Mouse (Mus musculus): Measurements from ENCODE around the gene Ube2l3. TPM values are rescaled to one million over a fixed set of nuclear protein-coding genes. Genes with fewer than 3 reads are reported as not detected.

Ube2l3 gene
- polyA plus RNA-seq, 1 experiment, result 51.2 TPM

DNA sequence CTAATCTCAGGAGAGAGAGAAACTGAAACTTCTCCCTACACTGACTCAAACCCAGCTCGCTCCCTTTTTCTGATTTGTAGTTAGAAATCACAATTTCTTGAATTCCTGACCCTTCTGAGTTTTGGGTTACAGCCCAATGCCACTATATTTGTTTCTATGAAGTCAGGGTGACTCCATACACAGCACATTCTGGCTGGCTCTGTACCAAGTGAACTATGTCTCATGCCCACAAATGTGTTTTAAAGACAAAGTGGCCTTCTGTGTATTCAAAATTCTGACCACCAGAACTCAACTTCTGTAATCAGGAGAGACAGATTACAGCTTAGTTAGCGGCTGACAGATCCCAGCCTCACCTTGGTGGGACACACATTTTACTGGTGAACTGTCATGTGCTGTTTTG, 48.1 kb downstream of the Ube2l3 start:
- Histone ChIP-seq H3K4me3 (replicated peaks; ENCODE audit: extremely low read depth, low read depth, low read length) (no peak overlapping the region), H3K4me1 (ENCODE audit: control insufficient read depth, insufficient read depth, low read length) (no peaks in the 10 kb centered on the region)
- TF ChIP-seq POLR2A (IDR thresholded peaks at IDR 0.05; ENCODE audit: borderline replicate concordance, extremely low read depth, low read depth, low read length) (no peak), CTCF (IDR thresholded peaks at IDR 0.05; ENCODE audit: insufficient read depth, low read length) (no peak)
- 89% methylated on average over 2 of the region's 2 CpGs for WGBS
- DNase-seq, result no peak

DNA sequence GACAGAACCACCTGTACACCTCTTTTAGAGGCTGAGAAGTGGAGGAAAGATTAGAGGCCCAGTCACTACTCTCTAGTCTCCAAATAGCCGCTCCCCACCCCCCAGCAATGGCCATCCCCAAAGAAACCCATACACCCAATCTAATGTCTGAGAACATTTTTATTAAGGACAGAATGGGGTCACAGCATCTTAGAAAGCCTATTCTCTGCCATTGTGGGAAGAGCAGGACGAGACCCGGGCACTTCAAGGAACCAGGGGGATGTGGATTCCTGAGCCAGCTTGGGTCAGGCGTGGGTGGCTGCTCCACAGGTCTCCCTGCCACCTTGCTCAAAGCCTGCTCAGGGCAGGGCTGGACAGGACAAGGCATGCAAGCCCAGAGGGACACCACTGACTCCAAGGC, 50.6 kb downstream of the Ube2l3 start:
- Histone ChIP-seq H3K4me3 (replicated peaks; ENCODE audit: extremely low read depth, low read depth, low read length) (no peak overlapping the region), H3K4me1 (ENCODE audit: control insufficient read depth, insufficient read depth, low read length) (peaks cover 10% of the 10 kb centered on the region)
- DNase-seq, result no peak
- TF ChIP-seq CTCF (IDR thresholded peaks at IDR 0.05; ENCODE audit: insufficient read depth, low read length) (no peak), POLR2A (IDR thresholded peaks at IDR 0.05; ENCODE audit: borderline replicate concordance, extremely low read depth, low read depth, low read length) (no peak)
- WGBS, result 94% methylated on average over 4 of the region's 4 CpGs

DNA sequence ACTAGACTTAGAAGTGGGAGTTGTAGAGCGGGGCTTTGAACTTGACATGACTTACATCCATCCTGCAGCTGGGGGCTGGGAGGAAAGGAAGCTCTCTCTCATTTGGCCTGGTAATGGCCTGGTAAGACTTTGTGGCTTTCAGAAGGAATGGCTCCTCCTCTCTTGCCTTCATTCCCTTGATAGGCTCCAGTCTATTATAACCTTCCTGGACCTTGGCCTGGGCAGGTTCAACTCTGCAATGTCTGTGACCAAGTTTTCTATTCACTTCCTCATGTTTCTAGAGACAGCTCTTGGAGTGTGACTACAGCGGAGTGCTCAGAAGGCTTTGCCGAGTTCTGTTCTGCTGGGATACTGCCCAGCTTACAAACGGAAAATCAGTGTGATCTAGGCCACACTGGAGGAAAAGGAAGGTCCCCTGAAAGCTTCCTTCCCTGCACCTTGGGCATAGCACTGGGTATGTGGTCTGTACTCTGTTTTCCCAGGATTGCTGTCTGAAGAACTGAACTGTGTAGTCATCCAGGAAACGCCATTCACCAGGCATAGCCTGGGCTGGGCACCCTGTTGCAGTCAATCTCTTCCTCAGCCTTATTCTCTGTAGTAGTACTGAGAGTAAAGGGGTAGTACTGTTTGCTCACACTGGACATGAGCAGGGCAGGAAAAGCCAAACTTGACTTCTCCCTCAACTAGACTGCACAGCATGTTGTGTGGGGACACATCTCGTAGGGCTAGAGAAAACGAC, 51.8 kb downstream of the Ube2l3 start:
- Histone ChIP-seq H3K4me3 (replicated peaks; ENCODE audit: extremely low read depth, low read depth, low read length) (no peak overlapping the region), H3K4me1 (ENCODE audit: control insufficient read depth, insufficient read depth, low read length) (peaks cover 10% of the 10 kb centered on the region)
- WGBS, result 75% methylated on average over 7 of the region's 7 CpGs
- no peak for DNase-seq
- TF ChIP-seq CTCF (IDR thresholded peaks at IDR 0.05; ENCODE audit: insufficient read depth, low read length) (no peak), POLR2A (IDR thresholded peaks at IDR 0.05; ENCODE audit: borderline replicate concordance, extremely low read depth, low read depth, low read length) (no peak)

DNA sequence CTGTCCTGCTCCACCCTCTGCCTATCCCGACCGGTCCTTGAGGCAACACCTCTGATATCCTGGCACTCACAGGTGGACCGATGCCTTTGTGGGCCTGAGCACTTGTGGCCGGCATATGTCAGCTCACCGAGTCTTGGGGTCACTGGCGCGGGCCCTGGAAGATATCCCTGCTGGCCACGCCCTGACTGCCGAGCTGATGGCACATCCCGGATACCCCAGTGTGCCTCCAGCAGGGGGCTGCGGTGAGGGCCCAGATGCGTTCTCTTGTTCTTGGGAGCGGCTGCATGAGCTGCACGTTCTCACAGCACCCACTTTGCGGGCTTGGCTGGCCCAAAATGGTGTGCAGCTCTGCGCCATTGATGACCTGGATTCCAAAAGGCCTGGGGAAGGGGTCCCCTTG, 54.4 kb downstream of the Ube2l3 start:
- no peak for DNase-seq
- no peak for TF ChIP-seq POLR2A (IDR thresholded peaks at IDR 0.05; ENCODE audit: borderline replicate concordance, extremely low read depth, low read depth, low read length)
- peaks cover 10% of the 10 kb centered on the region for H3K4me1 ChIP-seq (ENCODE audit: control insufficient read depth, insufficient read depth, low read length)
- 28% methylated on average over 16 of the region's 16 CpGs for WGBS
- no peak overlapping the region for H3K4me3 ChIP-seq (replicated peaks; ENCODE audit: extremely low read depth, low read depth, low read length)

DNA sequence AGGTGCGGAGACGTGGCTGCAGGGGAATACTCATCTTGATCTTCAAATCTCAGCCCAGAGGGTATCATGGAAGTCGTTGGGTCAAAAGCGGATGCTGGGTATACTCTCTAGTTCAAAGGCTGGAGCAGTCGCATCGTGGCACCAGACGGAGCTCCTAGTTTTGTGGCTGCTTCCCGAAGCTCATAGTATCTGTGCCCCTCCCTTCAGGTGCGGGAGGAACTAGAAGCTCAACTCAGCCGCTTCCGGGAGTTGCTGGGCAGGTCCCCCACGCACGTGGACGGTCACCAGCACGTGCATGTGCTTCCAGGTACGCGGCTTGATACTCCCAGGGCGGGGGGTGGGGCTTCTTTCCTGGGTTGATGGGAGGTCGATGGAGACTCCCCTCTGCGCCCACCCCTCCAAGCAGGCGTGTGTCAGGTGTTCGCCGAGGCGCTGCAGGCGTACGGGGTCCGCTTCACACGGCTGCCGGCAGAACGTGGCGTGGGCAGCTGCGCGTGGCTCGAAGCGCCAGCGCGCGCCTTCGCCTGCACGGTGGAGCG, 55.0 kb downstream of the Ube2l3 start:
- TF ChIP-seq CTCF (IDR thresholded peaks at IDR 0.05; ENCODE audit: insufficient read depth, low read length) (no peak), POLR2A (IDR thresholded peaks at IDR 0.05; ENCODE audit: borderline replicate concordance, extremely low read depth, low read depth, low read length) (no peak)
- Histone ChIP-seq H3K4me3 (replicated peaks; ENCODE audit: extremely low read depth, low read depth, low read length) (peak overlapping the region; percentile 64), H3K4me1 (ENCODE audit: control insufficient read depth, insufficient read depth, low read length) (peaks cover 10% of the 10 kb centered on the region)
- WGBS, result 1% methylated on average over 41 of the region's 41 CpGs
- no peak for DNase-seq

DNA sequence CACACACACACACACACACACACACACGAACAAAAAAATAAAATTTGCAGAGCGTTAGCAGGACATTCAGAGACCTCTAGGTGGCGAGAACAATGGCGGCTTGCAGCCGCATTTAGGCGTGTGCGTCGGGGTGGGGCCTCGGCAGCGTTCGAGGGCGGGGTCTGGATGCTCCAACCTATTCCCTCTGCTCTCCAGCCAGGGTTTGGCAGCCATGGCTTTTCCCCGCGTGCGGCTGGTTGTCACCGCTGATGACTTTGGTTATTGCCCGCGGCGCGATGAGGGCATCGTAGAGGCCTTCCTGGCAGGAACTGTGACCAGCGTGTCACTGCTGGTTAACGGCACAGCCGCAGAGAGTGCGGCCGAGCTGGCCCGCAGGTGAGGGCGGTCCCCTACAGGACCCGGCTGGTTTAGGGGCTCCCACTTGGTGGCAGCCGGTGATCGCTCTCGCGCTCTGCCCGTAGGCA, 55.6 kb downstream of the Ube2l3 start, which contains the start of gene Ccdc116:
Gene Ccdc116, minus strand, starts transcription at position 458 of the 464 bp plus-strand sequence.
- peaks cover 10% of the 10 kb centered on the region for H3K4me1 ChIP-seq (ENCODE audit: control insufficient read depth, insufficient read depth, low read length)
- peak; percentile 51 for TF ChIP-seq CTCF (IDR thresholded peaks at IDR 0.05; ENCODE audit: insufficient read depth, low read length)
- no peak for TF ChIP-seq POLR2A (IDR thresholded peaks at IDR 0.05; ENCODE audit: borderline replicate concordance, extremely low read depth, low read depth, low read length)
- H3K4me3 ChIP-seq (replicated peaks; ENCODE audit: extremely low read depth, low read depth, low read length), result peak within 1 kb of the TSS; percentile 64
- under 1% methylated on average over 34 of the region's 34 CpGs for WGBS
- DNase-seq, result peak; percentile 68

DNA sequence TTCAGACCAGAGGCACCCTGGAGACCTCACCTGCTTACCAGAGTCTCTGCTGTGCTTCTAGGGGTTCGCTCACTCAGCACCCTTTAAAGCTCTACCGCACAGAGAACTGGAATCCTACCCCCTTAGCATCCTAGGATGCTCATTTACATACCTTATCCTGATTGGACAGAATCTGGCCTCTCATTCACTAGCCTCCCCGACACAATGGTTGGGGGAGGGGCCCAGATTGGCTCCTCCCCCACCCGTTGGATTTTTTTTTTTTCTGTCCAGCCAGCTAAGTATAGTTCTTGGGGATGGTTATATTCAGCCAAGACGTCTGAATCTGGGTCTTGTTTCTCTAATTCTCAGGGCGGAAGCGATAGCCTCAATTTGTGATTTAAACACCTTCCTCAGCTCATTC, 58.1 kb downstream of the Ube2l3 start, which contains the start of gene Ydjc:
Gene Ydjc, plus strand, starts transcription at position 283 of the 400 bp plus-strand sequence.
- 32% methylated on average over 7 of the region's 7 CpGs for WGBS
- peaks cover 10% of the 10 kb centered on the region for H3K4me1 ChIP-seq (ENCODE audit: control insufficient read depth, insufficient read depth, low read length)
- TF ChIP-seq POLR2A (IDR thresholded peaks at IDR 0.05; ENCODE audit: borderline replicate concordance, extremely low read depth, low read depth, low read length) (no peak), CTCF (IDR thresholded peaks at IDR 0.05; ENCODE audit: insufficient read depth, low read length) (no peak)
- H3K4me3 ChIP-seq (replicated peaks; ENCODE audit: extremely low read depth, low read depth, low read length), result no peak within 1 kb of the TSS
- no peak for DNase-seq

DNA sequence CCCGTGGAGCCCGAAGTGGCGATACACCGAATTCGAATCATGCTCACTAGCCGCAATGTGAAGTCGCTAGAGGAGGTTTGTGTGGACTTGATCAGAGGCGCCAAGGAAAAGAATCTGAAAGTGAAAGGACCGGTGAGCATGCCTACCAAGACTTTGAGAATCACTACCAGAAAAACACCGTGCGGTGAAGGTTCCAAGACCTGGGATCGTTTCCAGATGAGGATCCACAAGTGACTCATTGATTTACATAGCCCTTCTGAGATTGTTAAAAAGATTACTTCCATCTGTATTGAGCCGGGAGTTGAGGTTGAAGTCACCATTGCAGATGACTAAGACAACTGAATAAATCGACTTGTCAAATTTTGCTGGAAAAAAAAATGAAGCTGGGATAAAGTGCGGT, 65.1 kb downstream of the Ube2l3 start:
- WGBS, result 82% methylated on average over 15 of the region's 15 CpGs
- Histone ChIP-seq H3K4me3 (replicated peaks; ENCODE audit: extremely low read depth, low read depth, low read length) (no peak overlapping the region), H3K4me1 (ENCODE audit: control insufficient read depth, insufficient read depth, low read length) (no peaks in the 10 kb centered on the region)
- DNase-seq, result no peak
- TF ChIP-seq POLR2A (IDR thresholded peaks at IDR 0.05; ENCODE audit: borderline replicate concordance, extremely low read depth, low read depth, low read length) (no peak), CTCF (IDR thresholded peaks at IDR 0.05; ENCODE audit: insufficient read depth, low read length) (no peak)

DNA sequence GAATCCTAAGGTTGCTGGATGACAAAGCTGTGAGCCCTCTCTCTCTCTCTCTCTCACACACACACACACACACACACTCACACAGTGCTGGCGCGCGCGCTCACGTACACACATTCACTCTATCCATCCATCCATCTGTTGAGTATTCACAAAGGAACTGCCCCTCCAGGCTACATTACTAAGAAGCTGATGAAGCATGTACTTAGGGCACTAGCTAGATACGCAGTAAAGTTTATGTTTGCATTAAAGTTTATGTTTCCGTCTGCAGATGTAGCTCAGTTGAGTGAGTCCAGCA, 69.6 kb downstream of the Ube2l3 start:
- Histone ChIP-seq H3K4me1 (ENCODE audit: control insufficient read depth, insufficient read depth, low read length) (peaks cover 3% of the 10 kb centered on the region; the same call in 1 of the 2 replicates), H3K4me3 (replicated peaks; ENCODE audit: extremely low read depth, low read depth, low read length) (no peak overlapping the region)
- no peak for DNase-seq
- WGBS, result 38% methylated on average over 7 of the region's 7 CpGs
- TF ChIP-seq CTCF (IDR thresholded peaks at IDR 0.05; ENCODE audit: insufficient read depth, low read length), result no peak
- TF ChIP-seq POLR2A (IDR thresholded peaks at IDR 0.05; ENCODE audit: borderline replicate concordance, extremely low read depth, low read depth, low read length), result no peak

All from lung, adult 2 months (tissue).